In genomic region chr14:25457434-25457957, GRCm38 (mm10) we compare ENCODE assay signal across 8 mouse cellular contexts. TPM values are rescaled to one million over a fixed set of nuclear protein-coding genes. Genes with fewer than 3 reads are reported as not detected.
DNase-seq lines count a peak whose midpoint lies in the region; ATAC-seq lines count a peak whose summit lies in the region.

No protein-coding gene starts in this region.

- under 1% methylated on average over 50 of the region's 52 CpGs for WGBS in embryonic facial prominence, embryonic 15.5 days
- under 1% methylated on average over 52 of the region's 52 CpGs for WGBS in heart, embryonic 12.5 days
- under 1% methylated on average over 50 of the region's 52 CpGs for WGBS in kidney, embryonic 16.5 days

- H3K4me1 ChIP-seq in embryonic facial prominence, embryonic 15.5 days, result peaks cover 53% of the 10 kb centered on the region
- H3K4me1 ChIP-seq in heart, embryonic 12.5 days (replicated peaks), result peaks cover 59% of the 10 kb centered on the region
- peaks cover 55% of the 10 kb centered on the region for H3K4me1 ChIP-seq in kidney, embryonic 16.5 days (ENCODE audit: insufficient read depth, low read length)

- peak; percentile 84 for ATAC-seq in embryonic facial prominence, embryonic 15.5 days (ENCODE audit: insufficient number of reproducible peaks, low FRiP score, low TSS enrichment, low read depth)
- peak; percentile 83 for ATAC-seq in heart, embryonic 12.5 days (ENCODE audit: insufficient number of reproducible peaks, low FRiP score)
- ATAC-seq in kidney, embryonic 16.5 days (ENCODE audit: low FRiP score, low TSS enrichment), result peak; percentile 84

- peak overlapping the region; percentile 75 for H3K4me3 ChIP-seq in embryonic facial prominence, embryonic 15.5 days (replicated peaks)
- peak overlapping the region; percentile 79 for H3K4me3 ChIP-seq in heart, embryonic 12.5 days
- peak overlapping the region; percentile 99 for H3K4me3 ChIP-seq in kidney, embryonic 16.5 days (ENCODE audit: low read length)

- H3K9ac ChIP-seq in embryonic facial prominence, embryonic 15.5 days, result peak overlapping the region; percentile 39
- H3K9ac ChIP-seq in heart, embryonic 12.5 days, result peak overlapping the region; percentile 98
- H3K9ac ChIP-seq in kidney, embryonic 16.5 days (replicated peaks; ENCODE audit: low read length), result peak overlapping the region; percentile 98

- no peaks in the 10 kb centered on the region for H3K9me3 ChIP-seq in embryonic facial prominence, embryonic 15.5 days (replicated peaks)
- H3K9me3 ChIP-seq in heart, embryonic 12.5 days (replicated peaks), result no peaks in the 10 kb centered on the region
- no peaks in the 10 kb centered on the region for H3K9me3 ChIP-seq in kidney, embryonic 16.5 days (ENCODE audit: low read length)

- DNase-seq in 3T3-L1 (ENCODE audit: low read depth, low spot score), result peak; percentile 87
- peak; percentile 98 for DNase-seq in adrenal gland, postnatal 36 days
- peak; percentile 90 for DNase-seq in liver
- peak; percentile 69 to 76 for DNase-seq in monocyte, adult 2 months (ENCODE audit: low read depth in 1 of 2, low spot score in 2 of 2)
- DNase-seq in spleen, postnatal 14 days (ENCODE audit: low spot score in 2 of 2), result peak; percentile 71 to 80

- peak overlapping the region; percentile 87 for H3K4me2 ChIP-seq in embryonic facial prominence, embryonic 15.5 days (replicated peaks)
- H3K4me2 ChIP-seq in heart, embryonic 12.5 days, result peak overlapping the region; percentile 91
- peak overlapping the region; percentile 81 for H3K4me2 ChIP-seq in kidney, embryonic 16.5 days (replicated peaks; ENCODE audit: low read depth, low read length)

- no peaks in the 10 kb centered on the region for H3K27me3 ChIP-seq in embryonic facial prominence, embryonic 15.5 days
- no peaks in the 10 kb centered on the region for H3K27me3 ChIP-seq in heart, embryonic 12.5 days (replicated peaks)
- H3K27me3 ChIP-seq in kidney, embryonic 16.5 days (ENCODE audit: insufficient read depth, low read length), result no peaks in the 10 kb centered on the region

- H3K27ac ChIP-seq in embryonic facial prominence, embryonic 15.5 days (replicated peaks), result peak overlapping the region; percentile 99
- peak overlapping the region; percentile 99 for H3K27ac ChIP-seq in heart, embryonic 12.5 days (ENCODE audit: poor library complexity, severe bottlenecking)
- H3K27ac ChIP-seq in kidney, embryonic 16.5 days (ENCODE audit: low read length), result peak overlapping the region; percentile 94

- H3K36me3 ChIP-seq in embryonic facial prominence, embryonic 15.5 days, result no peaks in the 10 kb centered on the region
- no peaks in the 10 kb centered on the region for H3K36me3 ChIP-seq in heart, embryonic 12.5 days
- no peaks in the 10 kb centered on the region for H3K36me3 ChIP-seq in kidney, embryonic 16.5 days (ENCODE audit: insufficient read depth, low read length)

RNA-seq across cellular contexts. Expression of gene Zmiz1, which starts 1.5 kb away (rescaled TPM):
- 100 to 1,000 TPM in 1 of 2 experiments, 10 to 100 TPM in 1; 98.2 to 143 TPM for total RNA-seq in adrenal gland, postnatal 36 days (2021)
- 38.7 and 40.1 TPM in 2 replicates for polyA plus RNA-seq in embryonic facial prominence, embryonic 15.5 days (2015; fragmentation: Nextera tagmentation; extraction: Ambion mirVana)
- polyA plus RNA-seq in heart, embryonic 12.5 days (2016; fragmentation: Nextera tagmentation; extraction: Ambion mirVana), result 34.2 and 41.4 TPM in 2 replicates
- 36.0 and 46.6 TPM in 2 replicates for polyA plus RNA-seq in kidney, embryonic 16.5 days (2015; fragmentation: Nextera tagmentation; extraction: Ambion mirVana)

Comparison
In these comparisons a context has a peak if more than half of its experiments do, and no peak if none do; other contexts are left out.
1. Peak in every context shown above with its lines: DNase-seq, ATAC-seq, H3K4me3 ChIP-seq and H3K27ac ChIP-seq.
2. H3K9ac ChIP-seq: peak in every context shown above with its lines; median percentile 98 in heart, embryonic 12.5 days; 98 in kidney, embryonic 16.5 days; 39 in embryonic facial prominence, embryonic 15.5 days.